Mouse (Mus musculus): ENCODE results near the gene Psma6. TPM values are rescaled to one million over a fixed set of nuclear protein-coding genes. Genes with fewer than 3 reads are reported as not detected.
A peak's percentile ranks its signal among the peaks of the same experiment; 100 is the strongest.

Gene Psma6
- polyA plus RNA-seq, 1 experiment: 140 TPM

DNA sequence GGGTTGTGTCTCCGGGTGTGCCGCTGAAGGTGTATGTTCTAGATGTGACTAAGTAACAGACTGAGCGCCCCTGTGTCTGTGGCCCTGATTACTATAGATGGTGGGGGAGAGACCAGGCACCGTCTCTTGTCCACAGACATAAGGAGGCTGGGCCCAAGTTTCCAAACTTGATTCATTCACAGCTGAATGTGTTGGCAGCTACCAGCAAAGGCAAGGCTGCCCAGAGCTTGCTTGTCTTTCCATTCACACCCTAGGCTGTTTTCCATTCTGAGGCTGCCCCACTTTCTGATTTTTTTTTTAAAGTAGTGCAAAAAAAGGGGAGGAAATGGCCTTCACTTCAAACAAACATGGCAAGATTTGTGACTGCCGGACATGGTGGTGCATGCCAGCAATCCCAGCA is 72.9 kb downstream of the Psma6 start:
- no peak for TF ChIP-seq POLR2A (IDR thresholded peaks at IDR 0.05; ENCODE audit: borderline replicate concordance, low read depth, low read length)
- no peak for TF ChIP-seq CTCF (IDR thresholded peaks at IDR 0.05; ENCODE audit: low read depth, low read length)
- no peak overlapping the region for H3K4me3 ChIP-seq (ENCODE audit: insufficient read depth, low read length)
- no peak overlapping the region for H3K27ac ChIP-seq (ENCODE audit: insufficient read depth, low read depth, low read length)
- H3K4me1 ChIP-seq (ENCODE audit: control insufficient read depth, insufficient read depth, low read length): peaks cover 23% of the 10 kb centered on the region

DNA sequence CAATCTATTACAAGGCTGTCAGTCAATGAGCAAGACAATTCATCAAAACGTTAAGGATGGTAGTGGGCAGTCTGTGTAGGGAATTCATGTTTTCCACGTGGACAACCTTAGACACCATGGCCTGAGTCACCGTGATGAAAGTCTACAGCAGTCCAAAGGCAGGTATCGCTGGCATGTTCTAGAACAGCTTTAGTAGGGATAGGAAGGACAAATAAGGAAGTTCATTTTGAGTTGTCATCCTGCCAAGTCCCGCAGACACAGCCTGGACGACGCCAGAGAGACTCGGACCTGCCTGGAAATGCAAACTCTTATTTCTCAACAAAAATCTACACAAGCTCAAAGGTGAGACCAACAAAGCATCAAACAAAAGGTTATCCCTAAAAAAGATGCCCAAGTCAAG is 75.7 kb downstream of the Psma6 start:
- Histone ChIP-seq H3K4me3 (ENCODE audit: insufficient read depth, low read length) (no peak overlapping the region), H3K27ac (ENCODE audit: insufficient read depth, low read depth, low read length) (no peak overlapping the region), H3K4me1 (ENCODE audit: control insufficient read depth, insufficient read depth, low read length) (peaks cover 30% of the 10 kb centered on the region)
- no peak for TF ChIP-seq POLR2A (IDR thresholded peaks at IDR 0.05; ENCODE audit: borderline replicate concordance, low read depth, low read length)
- TF ChIP-seq CTCF (IDR thresholded peaks at IDR 0.05; ENCODE audit: low read depth, low read length): no peak

DNA sequence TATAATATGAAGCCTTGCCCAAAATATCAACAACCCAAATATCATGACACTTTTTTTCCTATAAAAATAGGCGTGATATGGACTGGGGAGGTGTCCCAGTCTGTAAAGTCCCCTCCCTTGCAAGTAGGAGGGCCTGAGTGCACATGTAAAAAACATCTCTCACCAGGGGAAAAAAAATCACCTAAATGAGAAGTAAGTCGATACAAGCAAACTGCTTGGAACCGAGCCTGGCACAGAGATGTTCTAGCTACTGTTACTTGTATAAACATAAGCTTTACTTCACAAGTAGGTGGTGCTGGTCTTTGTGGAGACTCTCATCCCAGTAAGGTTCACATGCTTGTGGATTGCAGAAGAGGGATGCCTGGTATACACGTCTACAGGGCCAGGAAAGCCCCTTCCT is 76.9 kb downstream of the Psma6 start:
- Histone ChIP-seq H3K4me3 (ENCODE audit: insufficient read depth, low read length) (no peak overlapping the region), H3K4me1 (ENCODE audit: control insufficient read depth, insufficient read depth, low read length) (peaks cover 34% of the 10 kb centered on the region), H3K27ac (ENCODE audit: insufficient read depth, low read depth, low read length) (no peak overlapping the region)
- no peak for TF ChIP-seq CTCF (IDR thresholded peaks at IDR 0.05; ENCODE audit: low read depth, low read length)
- TF ChIP-seq POLR2A (IDR thresholded peaks at IDR 0.05; ENCODE audit: borderline replicate concordance, low read depth, low read length): no peak

DNA sequence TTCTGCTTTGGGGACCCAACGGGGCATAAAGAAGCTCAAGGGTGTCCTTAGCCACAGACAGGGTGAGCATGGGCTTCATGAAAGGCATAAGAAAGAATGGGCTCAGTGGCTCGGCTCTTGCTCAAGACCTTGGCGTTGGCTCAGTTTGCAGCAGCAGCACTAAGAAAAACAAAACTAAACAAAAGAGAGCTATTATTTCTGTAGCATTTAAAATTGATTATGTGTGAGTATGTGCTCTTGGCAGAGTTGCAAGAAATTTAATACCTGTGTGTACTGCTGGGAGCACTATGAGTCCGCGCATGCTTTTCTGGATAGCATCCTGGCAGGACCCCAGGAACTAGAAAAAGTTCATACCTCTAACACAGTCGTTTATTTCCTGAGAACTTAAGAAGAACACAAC is 77.7 kb downstream of the Psma6 start:
- Histone ChIP-seq H3K4me1 (ENCODE audit: control insufficient read depth, insufficient read depth, low read length) (peaks cover 40% of the 10 kb centered on the region), H3K4me3 (ENCODE audit: insufficient read depth, low read length) (no peak overlapping the region), H3K27ac (ENCODE audit: insufficient read depth, low read depth, low read length) (no peak overlapping the region)
- TF ChIP-seq CTCF (IDR thresholded peaks at IDR 0.05; ENCODE audit: low read depth, low read length): no peak
- TF ChIP-seq POLR2A (IDR thresholded peaks at IDR 0.05; ENCODE audit: borderline replicate concordance, low read depth, low read length): no peak

DNA sequence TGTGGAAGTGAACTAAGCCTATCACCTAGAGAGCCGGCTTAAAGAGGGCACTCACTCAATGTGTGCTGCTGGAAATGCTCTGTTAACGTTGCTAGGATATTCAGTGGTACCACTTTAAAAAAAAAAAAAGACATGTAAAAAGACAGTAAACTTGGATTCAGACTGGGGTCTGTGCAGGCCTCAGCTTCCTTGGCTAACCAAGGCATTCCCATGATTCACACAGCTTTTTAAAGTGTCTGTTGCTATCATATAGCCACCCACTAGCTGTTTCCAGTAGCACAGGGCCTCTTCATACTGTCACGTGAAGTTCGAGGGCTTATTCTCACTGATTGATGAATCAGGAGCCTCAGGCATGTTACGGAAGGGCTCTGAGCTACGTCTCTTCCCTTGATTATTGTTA is 78.4 kb downstream of the Psma6 start:
- TF ChIP-seq POLR2A (IDR thresholded peaks at IDR 0.05; ENCODE audit: borderline replicate concordance, low read depth, low read length) (no peak), CTCF (IDR thresholded peaks at IDR 0.05; ENCODE audit: low read depth, low read length) (no peak)
- Histone ChIP-seq H3K4me3 (ENCODE audit: insufficient read depth, low read length) (no peak overlapping the region), H3K4me1 (ENCODE audit: control insufficient read depth, insufficient read depth, low read length) (peaks cover 47% of the 10 kb centered on the region), H3K27ac (ENCODE audit: insufficient read depth, low read depth, low read length) (no peak overlapping the region)

DNA sequence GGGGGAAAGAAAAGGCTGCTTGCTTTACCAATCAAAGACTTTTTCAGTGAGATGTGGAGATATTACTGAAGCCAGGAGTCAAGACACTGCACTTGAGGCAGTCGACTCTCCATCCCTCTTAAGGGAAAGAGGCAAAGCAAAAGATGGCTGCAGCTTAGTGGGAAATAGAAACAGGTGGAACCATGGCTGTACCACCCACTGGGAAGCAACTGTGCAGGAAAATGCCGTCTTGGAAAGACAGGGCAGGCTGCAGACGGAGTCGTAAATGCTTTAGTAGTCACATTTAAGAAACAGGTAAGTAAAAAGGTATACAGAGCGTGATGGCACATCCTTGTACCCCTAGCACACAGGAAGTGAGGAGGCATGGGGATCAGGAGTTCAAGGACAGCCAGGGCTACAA is 79.1 kb downstream of the Psma6 start:
- Histone ChIP-seq H3K4me3 (ENCODE audit: insufficient read depth, low read length) (no peak overlapping the region), H3K4me1 (ENCODE audit: control insufficient read depth, insufficient read depth, low read length) (peaks cover 53% of the 10 kb centered on the region), H3K27ac (ENCODE audit: insufficient read depth, low read depth, low read length) (no peak overlapping the region)
- TF ChIP-seq POLR2A (IDR thresholded peaks at IDR 0.05; ENCODE audit: borderline replicate concordance, low read depth, low read length): no peak
- no peak for TF ChIP-seq CTCF (IDR thresholded peaks at IDR 0.05; ENCODE audit: low read depth, low read length)

DNA sequence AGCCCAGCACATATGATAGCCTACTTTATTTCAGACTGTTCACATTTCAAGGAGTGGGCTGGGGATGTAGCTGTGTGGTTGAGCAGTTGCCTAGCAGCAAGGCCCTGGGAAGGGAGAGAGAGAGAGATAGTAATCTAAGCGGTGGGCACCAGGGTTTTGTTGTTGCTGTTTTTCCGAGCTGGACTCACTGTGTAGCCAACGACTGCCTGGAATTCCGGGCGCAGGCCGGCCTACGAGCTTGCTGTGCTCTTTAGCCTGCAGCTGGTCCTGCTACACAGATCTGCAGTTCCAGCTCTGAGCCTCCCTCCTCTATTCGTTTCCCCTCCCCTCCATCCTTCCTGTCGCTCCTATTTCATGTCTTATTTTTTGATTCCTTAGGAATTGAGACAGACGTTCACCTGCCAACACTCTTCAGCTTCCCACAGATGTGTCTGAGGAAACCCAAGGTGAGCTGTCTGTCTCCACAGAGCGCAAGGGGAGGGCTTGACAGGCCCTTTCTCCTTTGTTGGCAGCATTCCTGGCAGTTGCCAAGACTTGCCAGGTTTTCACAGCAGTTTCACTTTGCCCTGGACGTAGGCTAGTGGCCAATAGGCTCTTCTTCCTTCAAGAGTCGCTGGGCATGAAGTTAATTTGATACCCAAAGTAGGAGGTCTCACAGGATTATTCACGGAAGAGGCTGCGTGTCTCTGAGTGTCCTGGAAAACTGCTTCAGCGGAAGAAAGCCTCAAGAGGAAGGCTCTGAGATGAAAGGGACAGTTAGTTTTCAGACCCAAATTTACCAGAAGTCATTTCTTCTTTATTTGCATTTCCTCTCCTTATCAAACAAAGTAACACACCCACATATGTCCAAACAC is 80.2 kb downstream of the Psma6 start:
- TF ChIP-seq POLR2A (IDR thresholded peaks at IDR 0.05; ENCODE audit: borderline replicate concordance, low read depth, low read length): no peak
- TF ChIP-seq CTCF (IDR thresholded peaks at IDR 0.05; ENCODE audit: low read depth, low read length): no peak
- Histone ChIP-seq H3K4me1 (ENCODE audit: control insufficient read depth, insufficient read depth, low read length) (peaks cover 49% of the 10 kb centered on the region), H3K27ac (ENCODE audit: insufficient read depth, low read depth, low read length) (no peak overlapping the region), H3K4me3 (ENCODE audit: insufficient read depth, low read length) (no peak overlapping the region)

DNA sequence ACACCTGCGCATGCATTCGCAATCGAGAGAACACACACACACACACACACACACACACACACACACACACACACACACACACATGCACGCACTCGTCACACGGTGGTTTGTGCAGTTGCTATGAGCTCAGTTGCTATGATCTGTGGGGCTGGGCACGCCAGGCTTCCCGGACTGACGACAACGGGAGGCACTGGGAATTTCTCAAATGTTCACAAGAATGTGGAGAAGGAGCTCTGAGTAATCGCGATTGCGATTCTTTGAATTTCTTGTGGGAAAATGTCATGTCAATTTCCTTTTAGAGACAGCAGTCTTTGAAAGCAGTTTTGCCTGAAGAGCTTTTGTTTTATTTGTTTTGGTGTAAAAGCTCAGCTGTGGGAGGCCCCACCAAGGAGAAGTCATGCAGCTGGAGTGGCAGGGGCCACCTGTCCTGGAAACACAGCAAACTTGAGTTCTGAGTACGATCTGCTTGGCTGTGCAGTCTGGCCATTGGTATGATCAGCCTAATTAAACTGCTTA is 80.9 kb downstream of the Psma6 start:
- TF ChIP-seq CTCF (IDR thresholded peaks at IDR 0.05; ENCODE audit: low read depth, low read length) (no peak), POLR2A (IDR thresholded peaks at IDR 0.05; ENCODE audit: borderline replicate concordance, low read depth, low read length) (no peak)
- no peak overlapping the region for H3K27ac ChIP-seq (ENCODE audit: insufficient read depth, low read depth, low read length)
- H3K4me1 ChIP-seq (ENCODE audit: control insufficient read depth, insufficient read depth, low read length): peaks cover 44% of the 10 kb centered on the region
- H3K4me3 ChIP-seq (ENCODE audit: insufficient read depth, low read length): peak overlapping the region; percentile 56; the same call in 1 of the 2 replicates

DNA sequence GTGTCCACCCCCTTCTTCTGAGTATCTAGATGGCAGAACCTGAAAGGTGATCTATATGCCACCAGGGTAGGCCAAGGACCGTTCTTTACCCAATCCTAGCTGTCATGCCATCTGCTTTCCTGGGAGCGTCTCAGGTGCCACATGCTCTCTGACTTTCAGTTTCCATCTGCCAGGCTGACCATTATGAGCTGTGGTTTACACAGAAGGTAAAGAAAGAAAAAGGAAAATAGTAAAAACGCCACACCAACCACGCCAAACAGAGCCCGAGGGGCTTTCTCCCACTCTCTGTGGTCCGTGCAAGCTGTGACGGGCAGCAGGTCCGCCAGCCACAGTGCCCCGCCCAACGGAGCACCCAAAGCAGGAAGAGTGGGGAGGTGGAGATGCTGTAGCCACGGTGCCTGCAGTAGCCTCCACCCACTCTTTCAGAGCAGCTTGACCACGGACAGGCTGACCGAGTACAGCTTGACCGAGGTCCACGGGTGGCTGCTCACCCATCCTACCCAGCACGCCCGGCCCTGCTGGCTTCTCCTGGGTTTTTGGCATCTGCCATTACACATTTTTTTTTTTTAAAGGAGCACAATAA is 81.5 kb downstream of the Psma6 start:
- Histone ChIP-seq H3K27ac (ENCODE audit: insufficient read depth, low read depth, low read length) (peak overlapping the region; percentile 83), H3K4me1 (ENCODE audit: control insufficient read depth, insufficient read depth, low read length) (peaks cover 39% of the 10 kb centered on the region), H3K4me3 (ENCODE audit: insufficient read depth, low read length) (peak overlapping the region; percentile 56)
- no peak for TF ChIP-seq POLR2A (IDR thresholded peaks at IDR 0.05; ENCODE audit: borderline replicate concordance, low read depth, low read length)
- no peak for TF ChIP-seq CTCF (IDR thresholded peaks at IDR 0.05; ENCODE audit: low read depth, low read length)
